Mouse (Mus musculus) right cerebral cortex, postnatal 25 days (tissue): ENCODE data around the gene Yipf1.

Experiments
- DNase-seq: peaks from one replicate; pipeline ENCODE4 v3.0.0; 2022

Yipf1 gene

GRCm38 (mm10) chr4:107378954-107379353 is 64.8 kb downstream of the Yipf1 start:
- no peak for DNase-seq

- DNase-seq: no peak
Observed at GRCm38 (mm10) chr4:107380871-107381270, 66.7 kb downstream of the Yipf1 start.

- no peak for DNase-seq
Observed at GRCm38 (mm10) chr4:107387038-107387437, 72.9 kb downstream of the Yipf1 start.

- DNase-seq: no peak
Observed at GRCm38 (mm10) chr4:107387465-107387864, 73.3 kb downstream of the Yipf1 start.

- DNase-seq: no peak
Observed at GRCm38 (mm10) chr4:107388291-107388690, 74.1 kb downstream of the Yipf1 start.

GRCm38 (mm10) chr4:107389345-107389744 is 75.2 kb downstream of the Yipf1 start:
- DNase-seq: no peak

- DNase-seq: no peak
Observed at GRCm38 (mm10) chr4:107393771-107394170, 79.6 kb downstream of the Yipf1 start.
